Mouse (Mus musculus) brain, embryonic 14.5 days (tissue): ENCODE measurements around the gene Rtl8a.
"Not testable (repeated sequence)": the region's sequence is repeated elsewhere in the genome, so short reads cannot be mapped to it uniquely, and the experiment has no call there.

ENCODE experiments used
- CTCF ChIP-seq: fragments of 200-500 bp; IDR thresholded peaks from 2 replicates; pipeline ENCODE4 v1.5.1; 2012; ENCODE audit warnings: inconsistent platforms, mild to moderate bottlenecking, moderate library complexity, borderline replicate concordance; ENCODE audit not compliant: insufficient read depth, insufficient read length; ENCODE audit errors: extremely low read depth
- POLR2A ChIP-seq: fragments of 200-500 bp; IDR thresholded peaks from 2 replicates; pipeline ENCODE4 v1.6.1; 2012; ENCODE audit warnings: mild to moderate bottlenecking, inconsistent platforms, borderline replicate concordance; ENCODE audit not compliant: poor library complexity, insufficient read depth, insufficient read length, severe bottlenecking; ENCODE audit errors: extremely low read depth

DNA sequence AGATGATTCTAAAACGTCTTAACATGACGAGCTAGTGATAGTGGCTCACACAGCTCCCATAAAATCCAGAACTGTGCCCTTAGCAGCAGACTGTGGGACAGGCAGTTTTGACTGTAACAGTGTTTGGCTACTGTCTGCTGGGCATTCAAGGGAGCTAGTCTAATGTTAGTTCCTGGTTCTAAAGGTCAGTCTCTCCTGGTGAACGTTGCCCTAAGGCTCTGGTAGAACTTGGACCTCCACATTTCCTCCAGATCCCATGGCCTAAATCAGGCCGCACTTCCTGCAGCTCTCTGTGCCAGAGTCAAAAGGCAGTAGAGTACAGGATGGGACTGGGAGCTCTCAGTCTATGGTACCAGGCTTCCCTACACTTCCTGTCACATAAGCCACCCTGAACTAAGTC is 41.2 kb upstream of the Rtl8a start:
- TF ChIP-seq CTCF, POLR2A: not testable (repeated sequence)
